Mouse (Mus musculus) midbrain, embryonic 12.5 days (tissue): Measurements from ENCODE around the gene Gm21915. TPM values are rescaled to one million over a fixed set of nuclear protein-coding genes. Genes with fewer than 3 reads are reported as not detected.

ENCODE experiments used
- polyA plus RNA-seq: library from polyadenylated mRNA; unstranded; fragments of >200 nt; fragmentation: Nextera tagmentation; extraction: Ambion mirVana; gene quantifications from 2 replicates; pipeline ENCODE4 v1.2.1, GENCODE M21; 2016

The Gm21915 gene
- polyA plus RNA-seq, 1 experiment from 2014 or later: not detected

Other genes starting within 250 kb of the Gm21915 start
- gene Gramd1b, start 139.2 kb upstream of the Gm21915 start, polyA plus RNA-seq: 4.9 and 5.4 TPM in 2 replicates
- 40.8 and 47.4 TPM in 2 replicates for gene Clmp, start 15.3 kb downstream of the Gm21915 start, polyA plus RNA-seq
- gene Hspa8, start 130.4 kb downstream of the Gm21915 start, polyA plus RNA-seq: 2,718 and 2,773 TPM in 2 replicates
- gene Bsx, start 203.5 kb downstream of the Gm21915 start, polyA plus RNA-seq: 1.2 and 3.5 TPM in 2 replicates